9 mouse cellular contexts compared by ENCODE assay signal in genomic region chr10:12726041-12726608, GRCm38 (mm10).
DNase-seq lines count a peak whose midpoint lies in the region; ATAC-seq and TF ChIP-seq lines count a peak whose summit lies in the region.
"Had no signal": no experiment of that assay in that cellular context is flagged by ENCODE, and none has a peak within 500 bp of the region (broad histone marks: within the 10 kb centered on the region; RNA-seq: fewer than 3 reads in every experiment).

No protein-coding gene starts in this region.

- ATAC-seq in hindbrain, embryonic 16.5 days = 0 out of 2 replicates have a peak, but pooled peaks have one; percentile 37
- peak; percentile 93 for ATAC-seq in lung, postnatal 0 days
- ATAC-seq in erythroblast, adult 5-6 weeks (replicated peaks; ENCODE audit: low FRiP score, poor library complexity, severe bottlenecking) = no peak

- H3K4me3 ChIP-seq in hindbrain, embryonic 16.5 days (ENCODE audit: low read length) = no peak overlapping the region
- no peak overlapping the region for H3K4me3 ChIP-seq in lung, postnatal 0 days (ENCODE audit: low read depth, low read length)
- H3K4me3 ChIP-seq: embryonic facial prominence, embryonic 15.5 days had no signal

- DNase-seq in right cerebral cortex, adult 2 months (ENCODE audit: low spot score in 2 of 2) = peak; percentile 22 to 34
- DNase-seq in right cerebral cortex, postnatal 36 days (ENCODE audit: low spot score in 2 of 2) = no peak
- peak; percentile 87 for DNase-seq in lung, postnatal 0 days (ENCODE audit: low spot score)
- DNase-seq in yolk sac, embryonic 10.5 days (ENCODE audit: low spot score) = peak; percentile 43
- no peak for DNase-seq in ovary, postnatal 10 days (ENCODE audit: low spot score)
- DNase-seq in frontal cortex, postnatal 25 days (ENCODE audit: low spot score in 2 of 2) = no peak

- peaks cover 8% of the 10 kb centered on the region; the same call in 1 of the 2 replicates for H3K4me1 ChIP-seq in hindbrain, embryonic 16.5 days (ENCODE audit: control insufficient read depth, insufficient read depth, low read depth, low read length)
- H3K4me1 ChIP-seq in lung, postnatal 0 days (ENCODE audit: insufficient read depth, low read depth, low read length) = no peaks in the 10 kb centered on the region

- no peak overlapping the region for H3K27ac ChIP-seq in hindbrain, embryonic 16.5 days (ENCODE audit: low read depth, low read length)
- H3K27ac ChIP-seq in lung, postnatal 0 days (ENCODE audit: low read length) = peak overlapping the region; percentile 2; the same call in 1 of the 2 replicates
- H3K27ac ChIP-seq: embryonic facial prominence, embryonic 15.5 days had no signal

- no peak for TF ChIP-seq CTCF in lung, postnatal 0 days (IDR thresholded peaks at IDR 0.05)

- peak; percentile 76 for TF ChIP-seq EP300 in lung, postnatal 0 days (IDR thresholded peaks at IDR 0.05)

- H3K9me3 ChIP-seq in hindbrain, embryonic 16.5 days (ENCODE audit: control insufficient read depth, low read length) = no peaks in the 10 kb centered on the region
- no peaks in the 10 kb centered on the region for H3K9me3 ChIP-seq in lung, postnatal 0 days (ENCODE audit: low read length)
- H3K9me3 ChIP-seq: embryonic facial prominence, embryonic 15.5 days had no signal

- no peak overlapping the region for H3K9ac ChIP-seq in hindbrain, embryonic 16.5 days (ENCODE audit: low read depth, low read length)
- no peak overlapping the region for H3K9ac ChIP-seq in lung, postnatal 0 days (replicated peaks; ENCODE audit: low read depth)
- H3K9ac ChIP-seq: embryonic facial prominence, embryonic 15.5 days had no signal

- WGBS in hindbrain, embryonic 16.5 days = 37% methylated on average over 13 of the region's 13 CpGs
- 61% methylated on average over 13 of the region's 13 CpGs for WGBS in lung, postnatal 0 days

- no peaks in the 10 kb centered on the region for H3K27me3 ChIP-seq in hindbrain, embryonic 16.5 days (replicated peaks; ENCODE audit: control insufficient read depth, insufficient read depth, low read length)
- no peaks in the 10 kb centered on the region for H3K27me3 ChIP-seq in lung, postnatal 0 days (replicated peaks; ENCODE audit: insufficient read depth, low read length)
- H3K27me3 ChIP-seq: embryonic facial prominence, embryonic 15.5 days had no signal

- H3K4me2 ChIP-seq in hindbrain, embryonic 16.5 days (ENCODE audit: low read length) = no peak overlapping the region
- no peak overlapping the region for H3K4me2 ChIP-seq in lung, postnatal 0 days (replicated peaks; ENCODE audit: low read depth, low read length)
- H3K4me2 ChIP-seq: embryonic facial prominence, embryonic 15.5 days had no signal

- no peaks in the 10 kb centered on the region for H3K36me3 ChIP-seq in hindbrain, embryonic 16.5 days (ENCODE audit: control insufficient read depth, insufficient read depth, low read length)
- H3K36me3 ChIP-seq in lung, postnatal 0 days (ENCODE audit: insufficient read depth, low read length) = no peaks in the 10 kb centered on the region

Comparison
In these comparisons a context has a peak if more than half of its experiments do, and no peak if none do; other contexts are left out.
1. DNase-seq: peak in right cerebral cortex, adult 2 months (2 of 2), lung, postnatal 0 days (single experiment) and yolk sac, embryonic 10.5 days (single experiment); none in right cerebral cortex, postnatal 36 days (0 of 2), ovary, postnatal 10 days (single experiment) and frontal cortex, postnatal 25 days (0 of 2).